Mouse (Mus musculus): Measurements from ENCODE around the gene Vmn1r183. TPM values are rescaled to one million over a fixed set of nuclear protein-coding genes. Genes with fewer than 3 reads are reported as not detected.
"Not testable (repeated sequence)": the region's sequence is repeated elsewhere in the genome, so short reads cannot be mapped to it uniquely, and the experiment has no call there.

The Vmn1r183 gene
- not detected in 2 replicates for polyA plus RNA-seq (2012; ENCODE audit: insufficient read depth, insufficient read length, missing spikeins)

- Histone ChIP-seq H3K27ac (replicated peaks; ENCODE audit: low read depth, low read length) (no peak within 1 kb of the TSS), H3K4me3 (ENCODE audit: insufficient read depth, low read depth, low read length) (no peak within 1 kb of the TSS), H3K4me1 (ENCODE audit: control insufficient read depth, insufficient read depth, insufficient read length, low read length) (no peaks in the 10 kb centered on the region)
Observed at GRCm38 (mm10) chr7:24052660-24053304, at the start of gene Vmn1r183. Gene Vmn1r183, plus strand, starts transcription at chr7:24053254.

- not testable (repeated sequence) for H3K4me1 ChIP-seq (ENCODE audit: control insufficient read depth, insufficient read depth, insufficient read length, low read length); H3K27ac ChIP-seq (replicated peaks; ENCODE audit: low read depth, low read length); H3K4me3 ChIP-seq (ENCODE audit: insufficient read depth, low read depth, low read length)
Observed at GRCm38 (mm10) chr7:24074424-24074823, 21.4 kb downstream of the Vmn1r183 start.

- H3K4me3 ChIP-seq (ENCODE audit: insufficient read depth, low read depth, low read length): peak within 1 kb of the TSS; percentile 77
- peaks cover 11% of the 10 kb centered on the region for H3K4me1 ChIP-seq (ENCODE audit: control insufficient read depth, insufficient read depth, insufficient read length, low read length)
- H3K27ac ChIP-seq (replicated peaks; ENCODE audit: low read depth, low read length): peak within 1 kb of the TSS; percentile 53
Observed at GRCm38 (mm10) chr7:24081634-24082431, 28.8 kb downstream of the Vmn1r183 start, which contains the start of gene Zfp180. Gene Zfp180, plus strand, starts transcription at chr7:24081924.

GRCm38 (mm10) chr7:24082457-24083235 lies 29.6 kb downstream of the Vmn1r183 start:
- Histone ChIP-seq H3K4me3 (ENCODE audit: insufficient read depth, low read depth, low read length) (peak overlapping the region; percentile 77), H3K27ac (replicated peaks; ENCODE audit: low read depth, low read length) (no peak overlapping the region), H3K4me1 (ENCODE audit: control insufficient read depth, insufficient read depth, insufficient read length, low read length) (peaks cover 11% of the 10 kb centered on the region)

GRCm38 (mm10) chr7:24086871-24087270 lies 33.8 kb downstream of the Vmn1r183 start:
- H3K4me1 ChIP-seq (ENCODE audit: control insufficient read depth, insufficient read depth, insufficient read length, low read length): peaks cover 11% of the 10 kb centered on the region
- H3K4me3 ChIP-seq (ENCODE audit: insufficient read depth, low read depth, low read length): no peak overlapping the region
- no peak overlapping the region for H3K27ac ChIP-seq (replicated peaks; ENCODE audit: low read depth, low read length)

- Histone ChIP-seq H3K27ac (replicated peaks; ENCODE audit: low read depth, low read length) (no peak overlapping the region), H3K4me3 (ENCODE audit: insufficient read depth, low read depth, low read length) (no peak overlapping the region), H3K4me1 (ENCODE audit: control insufficient read depth, insufficient read depth, insufficient read length, low read length) (peaks cover 9% of the 10 kb centered on the region)
Observed at GRCm38 (mm10) chr7:24087485-24088125, 34.6 kb downstream of the Vmn1r183 start.

- no peaks in the 10 kb centered on the region for H3K4me1 ChIP-seq (ENCODE audit: control insufficient read depth, insufficient read depth, insufficient read length, low read length)
- no peak overlapping the region for H3K4me3 ChIP-seq (ENCODE audit: insufficient read depth, low read depth, low read length)
- H3K27ac ChIP-seq (replicated peaks; ENCODE audit: low read depth, low read length): no peak overlapping the region
Observed at GRCm38 (mm10) chr7:24104403-24104802, 51.3 kb downstream of the Vmn1r183 start.

- Histone ChIP-seq H3K27ac (replicated peaks; ENCODE audit: low read depth, low read length) (no peak overlapping the region), H3K4me1 (ENCODE audit: control insufficient read depth, insufficient read depth, insufficient read length, low read length) (no peaks in the 10 kb centered on the region), H3K4me3 (ENCODE audit: insufficient read depth, low read depth, low read length) (no peak overlapping the region)
Observed at GRCm38 (mm10) chr7:24105144-24105703, 52.2 kb downstream of the Vmn1r183 start.

GRCm38 (mm10) chr7:24110839-24111238 lies 57.8 kb downstream of the Vmn1r183 start:
- no peak overlapping the region for H3K4me3 ChIP-seq (ENCODE audit: insufficient read depth, low read depth, low read length)
- H3K27ac ChIP-seq (replicated peaks; ENCODE audit: low read depth, low read length): no peak overlapping the region
- H3K4me1 ChIP-seq (ENCODE audit: control insufficient read depth, insufficient read depth, insufficient read length, low read length): no peaks in the 10 kb centered on the region

GRCm38 (mm10) chr7:24111772-24112155 lies 58.7 kb downstream of the Vmn1r183 start:
- Histone ChIP-seq H3K4me3 (ENCODE audit: insufficient read depth, low read depth, low read length) (peak overlapping the region; percentile 87), H3K27ac (replicated peaks; ENCODE audit: low read depth, low read length) (peak overlapping the region; percentile 91), H3K4me1 (ENCODE audit: control insufficient read depth, insufficient read depth, insufficient read length, low read length) (no peaks in the 10 kb centered on the region)

GRCm38 (mm10) chr7:24112156-24112856 lies 59.3 kb downstream of the Vmn1r183 start, which contains the start of gene Zfp112:
Gene Zfp112, plus strand, starts transcription at chr7:24112314.
- Histone ChIP-seq H3K4me3 (ENCODE audit: insufficient read depth, low read depth, low read length) (peak within 1 kb of the TSS; percentile 87), H3K4me1 (ENCODE audit: control insufficient read depth, insufficient read depth, insufficient read length, low read length) (no peaks in the 10 kb centered on the region), H3K27ac (replicated peaks; ENCODE audit: low read depth, low read length) (peak within 1 kb of the TSS; percentile 91)

GRCm38 (mm10) chr7:24113001-24113400 lies 59.9 kb downstream of the Vmn1r183 start:
- H3K4me1 ChIP-seq (ENCODE audit: control insufficient read depth, insufficient read depth, insufficient read length, low read length): no peaks in the 10 kb centered on the region
- peak overlapping the region; percentile 72 for H3K27ac ChIP-seq (replicated peaks; ENCODE audit: low read depth, low read length)
- peak overlapping the region; percentile 87 for H3K4me3 ChIP-seq (ENCODE audit: insufficient read depth, low read depth, low read length)
